Mouse (Mus musculus) MEL (cell line): Measurements from ENCODE around the gene Igflr1.
A peak's percentile ranks its signal among the peaks of the same experiment; 100 is the strongest.

Experiments used
- CHD1 ChIP-seq: IDR thresholded peaks from 2 replicates; pipeline ENCODE4 v1.6.1; 2012; ENCODE audit warnings: low read depth, mild to moderate bottlenecking, inconsistent platforms, low read length, improper control_type of control experiment
- CTCF ChIP-seq, 3 experiments: IDR thresholded peaks in 2 of 3; conservative IDR thresholded peaks in 1 of 3; 2 replicates each; pipeline ENCODE4 v1.5.1; 2011 to 2012; ENCODE audit warnings: low read length in 3 of 3, low read depth in 2 of 3, mild to moderate bottlenecking in 2 of 3, improper control_type of control experiment in 1 of 3, inconsistent platforms in 1 of 3, mixed read lengths in 1 of 3, moderate library complexity in 1 of 3; ENCODE audit not compliant: control insufficient read depth in 1 of 3, insufficient read depth in 1 of 3, poor library complexity in 1 of 3, severe bottlenecking in 1 of 3
- E2F4 ChIP-seq: IDR thresholded peaks from 2 replicates; pipeline ENCODE4 v1.6.1; 2011; ENCODE audit warnings: low read depth, low read length, improper control_type of control experiment, borderline replicate concordance
- EP300 ChIP-seq, 2 experiments: IDR thresholded peaks; 2 replicates each; pipeline ENCODE4 v1.6.1; 2011; ENCODE audit warnings: improper control_type of control experiment in 2 of 2, low read length in 2 of 2, low read depth in 1 of 2, mild to moderate bottlenecking in 1 of 2
- GATA1 ChIP-seq: IDR thresholded peaks from 2 replicates; pipeline ENCODE4 v1.6.1; 2011; ENCODE audit warnings: low read depth, low read length, improper control_type of control experiment
- MAX ChIP-seq: IDR thresholded peaks from 2 replicates; pipeline ENCODE4 v1.6.1; 2011; ENCODE audit warnings: low read length, improper control_type of control experiment
- MEF2A ChIP-seq: IDR thresholded peaks from 2 replicates; pipeline ENCODE4 v1.6.1; 2014; ENCODE audit warnings: low read depth, mild to moderate bottlenecking, inconsistent platforms, low read length, improper control_type of control experiment; ENCODE audit not compliant: poor library complexity, insufficient replicate concordance, severe bottlenecking; ENCODE audit errors: extremely low read depth
- NELFE ChIP-seq: IDR thresholded peaks from 2 replicates; pipeline ENCODE4 v1.6.1; 2011; ENCODE audit warnings: low read depth, low read length, improper control_type of control experiment
- NRF1 ChIP-seq: IDR thresholded peaks from 2 replicates; pipeline ENCODE4 v1.6.1; 2014; ENCODE audit warnings: low read depth, mild to moderate bottlenecking, inconsistent platforms, low read length, improper control_type of control experiment, moderate library complexity; ENCODE audit not compliant: poor library complexity, insufficient read depth, severe bottlenecking
- POLR2A ChIP-seq, 2 experiments: IDR thresholded peaks; 2 replicates each; pipeline ENCODE4 v1.6.1; 2011 to 2012; ENCODE audit warnings: low read length in 2 of 2, mild to moderate bottlenecking in 2 of 2, control low read depth in 1 of 2, improper control_type of control experiment in 1 of 2, low read depth in 1 of 2, moderate library complexity in 1 of 2; ENCODE audit not compliant: control insufficient read depth in 1 of 2, insufficient read depth in 1 of 2, poor library complexity in 1 of 2
- POLR2AphosphoS2 ChIP-seq: IDR thresholded peaks from 2 replicates; pipeline ENCODE4 v1.6.1; 2011; ENCODE audit warnings: low read length, improper control_type of control experiment
- TCF12 ChIP-seq: IDR thresholded peaks from 2 replicates; pipeline ENCODE4 v1.6.1; 2014; ENCODE audit warnings: low read depth, mild to moderate bottlenecking, inconsistent platforms, low read length, improper control_type of control experiment, moderate library complexity
- UBTF ChIP-seq: IDR thresholded peaks from 2 replicates; pipeline ENCODE4 v1.6.1; 2012; ENCODE audit warnings: low read depth, mild to moderate bottlenecking, inconsistent platforms, low read length, improper control_type of control experiment, moderate library complexity, borderline replicate concordance; ENCODE audit not compliant: insufficient read depth
- ZMIZ1 ChIP-seq: IDR thresholded peaks from 2 replicates; pipeline ENCODE4 v1.6.1; 2012; ENCODE audit warnings: low read depth, mild to moderate bottlenecking, inconsistent platforms, low read length, improper control_type of control experiment, moderate library complexity

GRCm38 (mm10) chr7:30559443-30559954 lies 5.7 kb upstream of the Igflr1 start, which contains the start of gene Lin37:
- no peak for TF ChIP-seq CHD1
- peak; percentile 76 for TF ChIP-seq NELFE
- no peak for TF ChIP-seq E2F4
- TF ChIP-seq POLR2A (IDR thresholded peaks at IDR 0.05; ENCODE audit: control insufficient read depth in 1 of 2, insufficient read depth in 1 of 2, low read depth in 1 of 2, low read length in 2 of 2, poor library complexity in 1 of 2) = peak; percentile 60 to 78; a peak in 2 of 4 replicates
- peak; percentile 79 for TF ChIP-seq NRF1
- TF ChIP-seq CTCF (IDR thresholded peaks at IDR 0.05 in 2 of 3, conservative IDR thresholded peaks at IDR 0.05 in 1 of 3; ENCODE audit: control insufficient read depth in 1 of 3, insufficient read depth in 1 of 3, low read depth in 2 of 3, low read length in 3 of 3, poor library complexity in 1 of 3, severe bottlenecking in 1 of 3) = no peak
- TF ChIP-seq MEF2A = no peak
- TF ChIP-seq TCF12 = peak; percentile 50
- peak; percentile 50; the same call in 1 of the 2 replicates for TF ChIP-seq POLR2AphosphoS2
- TF ChIP-seq UBTF = no peak
- peak in 1 of 2 experiments; percentile 31; a peak in 1 of 4 replicates for TF ChIP-seq EP300 (IDR thresholded peaks at IDR 0.05; ENCODE audit: low read depth in 1 of 2, low read length in 2 of 2)
- peak; percentile 60 for TF ChIP-seq ZMIZ1
- TF ChIP-seq MAX = peak; percentile 65; the same call in 1 of the 2 replicates
- no peak for TF ChIP-seq GATA1
